Mouse (Mus musculus): Measurements from ENCODE around the gene Cd68. TPM values are rescaled to one million over a fixed set of nuclear protein-coding genes. Genes with fewer than 3 reads are reported as not detected.
"Not testable (repeated sequence)": the region's sequence is repeated elsewhere in the genome, so short reads cannot be mapped to it uniquely, and the experiment has no call there.

Cd68 gene
- total RNA-seq (2021) = 10 to 100 TPM in 1 of 2 experiments, 1 to 10 TPM in 1; 8.4 to 11.5 TPM
- long read RNA-seq, transcript Cd68-201 (6 exons, 1,230 nt) = major isoform, 15 of 18 reads
- long read RNA-seq, partial matches to known transcripts = 0 of 18 reads
- long read RNA-seq, other reads (novel, unspliced or antisense) = 2 of 18 reads

- peak; percentile 60 for DNase-seq (ENCODE audit: low spot score in 2 of 2)
Observed at GRCm38 (mm10) chr11:69665961-69666664, at the start of gene Cd68. TSS of gene Cd68 (minus strand) at chr11:69666153.

DNA sequence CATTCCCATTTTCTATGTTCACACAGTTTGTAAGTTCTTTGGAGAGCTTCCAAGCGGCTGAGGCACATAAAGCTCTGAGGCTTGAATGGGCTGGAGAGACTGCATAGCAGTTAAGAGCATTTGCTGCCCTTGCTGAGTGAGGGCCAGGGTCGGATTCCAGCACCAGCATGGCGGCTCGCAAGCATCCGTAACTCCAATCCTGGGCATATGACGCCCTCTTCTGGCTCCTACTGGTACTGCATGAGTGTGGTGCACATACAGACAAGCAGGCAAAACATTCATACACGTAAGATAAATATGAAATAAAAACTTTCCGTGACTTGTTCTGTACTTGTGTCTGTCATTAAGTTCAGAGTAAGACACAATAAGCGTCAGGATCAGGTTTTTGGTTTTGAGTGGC lies 49.5 kb upstream of the Cd68 start:
- peak; percentile 38 to 47 for DNase-seq (ENCODE audit: low spot score in 2 of 2)

- no peak for DNase-seq (ENCODE audit: low spot score in 2 of 2)
Observed at GRCm38 (mm10) chr11:69714636-69715329, 48.8 kb upstream of the Cd68 start.

DNA sequence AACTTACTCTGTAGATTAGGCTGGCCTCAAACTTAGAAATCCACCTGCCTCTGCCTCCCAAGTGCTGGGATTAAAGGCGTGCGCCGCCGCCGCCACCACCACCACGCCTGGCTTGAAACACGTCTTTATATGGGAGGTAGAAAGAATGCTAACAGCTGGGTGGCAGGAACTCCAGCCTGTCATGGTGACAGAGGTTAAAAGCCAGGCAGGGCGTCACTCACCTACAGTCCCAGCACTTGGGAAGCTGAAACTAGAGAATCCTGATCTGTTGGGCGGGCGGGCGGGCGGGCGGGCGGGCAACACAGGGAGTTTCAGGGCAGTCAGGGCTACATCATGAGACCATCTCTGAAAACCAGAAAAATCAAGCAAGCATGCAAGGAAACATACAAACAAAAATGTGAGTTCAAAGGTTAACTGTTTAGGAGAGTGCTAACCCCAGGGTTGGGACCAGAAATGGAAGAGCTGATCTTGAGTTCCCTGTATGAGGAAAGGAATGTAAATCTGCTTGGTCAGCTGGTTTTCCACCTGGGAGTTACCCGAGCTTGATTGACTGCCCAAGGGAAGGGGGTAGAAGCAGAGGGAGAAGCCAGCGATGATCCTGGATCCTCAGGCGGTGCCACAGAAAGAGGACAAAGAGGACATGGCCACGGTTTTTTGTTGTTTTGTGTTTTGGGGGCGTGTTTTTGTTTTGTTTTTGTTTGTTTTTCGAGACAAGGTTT lies 47.2 kb upstream of the Cd68 start:
- DNase-seq (ENCODE audit: low spot score in 2 of 2) = no peak

DNA sequence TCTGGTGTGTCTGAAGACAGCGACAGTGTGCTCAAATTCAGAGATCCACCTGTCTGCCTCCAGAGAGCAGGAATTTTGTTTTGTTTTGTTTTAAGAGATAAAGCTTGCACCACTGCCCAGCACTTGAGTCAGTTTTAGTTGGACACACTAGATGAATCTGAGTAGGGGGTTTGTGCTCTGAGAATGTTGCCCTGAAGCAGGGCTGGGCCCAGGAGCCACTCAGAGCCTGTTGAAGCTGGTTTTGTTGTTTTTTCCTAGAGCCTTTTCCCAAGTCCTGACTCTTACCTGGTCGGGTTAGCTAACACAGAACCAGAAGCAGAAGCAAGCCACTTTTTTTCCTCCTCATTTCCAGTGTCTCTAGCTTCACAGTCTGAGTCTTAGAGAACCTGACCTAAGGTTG lies 45.1 kb upstream of the Cd68 start:
- DNase-seq (ENCODE audit: low spot score in 2 of 2) = no peak

DNA sequence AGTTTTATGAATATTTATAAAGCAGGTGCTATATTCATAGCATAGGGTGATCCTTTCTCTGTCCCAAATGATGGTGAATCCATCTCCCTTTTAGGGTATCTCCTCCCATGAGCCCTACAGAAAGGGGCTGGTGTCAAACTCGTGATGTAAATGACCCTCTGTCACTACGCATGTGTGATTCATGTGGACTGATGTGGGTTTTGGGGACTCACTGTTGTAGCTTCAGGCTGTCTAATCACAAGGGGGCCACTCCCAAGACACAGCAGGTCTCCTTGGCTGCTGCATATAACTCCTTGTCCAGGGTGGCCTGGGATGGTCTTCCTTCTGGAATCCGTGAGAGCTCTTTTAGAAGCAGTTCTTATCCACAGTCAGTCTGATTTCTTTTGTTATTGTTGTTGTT lies 44.5 kb upstream of the Cd68 start:
- DNase-seq (ENCODE audit: low spot score in 2 of 2) = no peak

- peak in 1 of 2 experiments; percentile 21 for DNase-seq (ENCODE audit: low spot score in 2 of 2)
Observed at GRCm38 (mm10) chr11:69709554-69710446, 43.8 kb upstream of the Cd68 start.

- DNase-seq (ENCODE audit: low spot score in 2 of 2) = no peak
Observed at GRCm38 (mm10) chr11:69708614-69709265, 42.8 kb upstream of the Cd68 start.

DNA sequence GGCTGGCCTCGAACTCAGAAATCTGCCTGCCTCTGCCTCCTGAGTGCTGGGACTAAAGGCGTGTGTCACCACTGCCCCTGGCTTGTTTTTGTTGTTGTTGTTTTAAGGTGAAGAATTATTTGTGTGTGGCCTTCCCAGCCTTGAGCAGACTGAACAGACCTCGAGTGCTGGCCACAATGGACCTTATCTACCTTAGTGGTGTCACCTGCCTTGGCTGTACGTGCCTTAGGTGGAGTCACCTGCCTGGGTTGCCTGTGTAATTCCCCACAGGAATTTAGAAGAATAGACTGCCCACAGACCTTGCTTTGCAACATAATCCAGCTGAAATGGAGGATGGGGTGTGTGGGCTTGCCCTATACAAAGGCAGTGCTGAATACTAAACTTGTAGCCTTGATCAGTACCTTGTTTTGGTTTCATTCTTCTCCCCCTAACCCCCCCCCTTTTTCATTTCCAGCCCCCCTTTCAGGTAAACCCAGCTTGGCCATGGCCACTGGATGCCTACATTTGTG lies 42.0 kb upstream of the Cd68 start:
- no peak for DNase-seq (ENCODE audit: low spot score in 2 of 2)

- no peak for DNase-seq (ENCODE audit: low spot score in 2 of 2)
Observed at GRCm38 (mm10) chr11:69707480-69707847, 41.5 kb upstream of the Cd68 start.

DNA sequence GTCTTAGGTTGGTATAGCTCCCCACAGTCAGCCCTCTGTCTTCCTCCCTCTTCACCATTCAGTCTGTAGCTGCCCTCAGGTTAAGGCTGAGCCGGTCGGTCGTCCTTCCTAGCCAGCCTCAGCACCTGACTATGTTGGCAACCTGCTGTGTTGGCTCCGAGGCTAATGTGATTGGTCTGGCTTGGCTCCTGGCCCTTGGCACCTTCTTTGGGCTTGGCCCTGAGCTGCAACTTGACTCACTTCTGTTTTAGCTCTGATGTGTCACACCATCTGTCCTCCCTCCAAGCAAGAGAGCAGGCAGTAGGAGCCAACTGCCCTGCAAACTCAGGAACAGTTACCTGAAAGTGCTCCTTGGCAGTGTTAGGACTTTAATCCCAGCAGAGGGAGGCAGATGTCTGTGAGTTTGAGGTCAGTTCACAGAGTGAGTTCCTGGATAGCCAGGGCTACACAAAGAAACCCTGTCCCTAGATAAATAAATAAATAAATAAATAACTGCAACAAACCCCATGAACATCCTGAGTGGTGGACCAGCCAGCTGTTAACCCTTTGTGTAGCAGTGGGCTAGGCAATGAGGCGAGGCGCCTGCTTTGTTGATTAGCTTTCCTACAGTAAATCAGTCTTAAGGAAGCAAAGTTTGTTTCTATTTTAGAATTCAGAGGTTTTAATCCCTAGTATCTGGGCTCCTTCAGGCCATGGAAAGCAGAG lies 41.0 kb upstream of the Cd68 start:
- peak; percentile 51 to 62 for DNase-seq (ENCODE audit: low spot score in 2 of 2)

DNA sequence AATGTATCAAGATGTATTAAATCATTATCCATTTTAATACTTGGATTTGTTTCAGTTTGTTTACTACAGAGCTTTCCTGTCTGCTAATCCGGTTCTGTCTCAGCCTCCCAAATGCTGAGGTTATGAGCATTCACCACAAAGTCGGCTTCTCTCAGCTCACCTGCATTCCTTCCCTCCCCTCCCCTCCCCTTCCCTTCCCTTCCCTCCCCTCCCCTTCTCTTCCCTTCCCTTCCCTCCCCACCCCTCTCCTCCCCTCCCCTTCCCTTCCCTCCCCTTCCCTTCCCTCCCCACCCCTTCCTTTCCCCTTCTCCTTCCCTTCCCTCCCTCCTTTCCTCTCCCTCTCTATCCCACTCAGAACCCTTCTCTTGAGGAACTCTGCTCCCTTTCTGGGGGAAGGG lies 38.7 kb upstream of the Cd68 start:
- DNase-seq (ENCODE audit: low spot score in 2 of 2) = no peak

GRCm38 (mm10) chr11:69703814-69704612 lies 38.1 kb upstream of the Cd68 start:
- DNase-seq (ENCODE audit: low spot score in 2 of 2) = no peak

DNA sequence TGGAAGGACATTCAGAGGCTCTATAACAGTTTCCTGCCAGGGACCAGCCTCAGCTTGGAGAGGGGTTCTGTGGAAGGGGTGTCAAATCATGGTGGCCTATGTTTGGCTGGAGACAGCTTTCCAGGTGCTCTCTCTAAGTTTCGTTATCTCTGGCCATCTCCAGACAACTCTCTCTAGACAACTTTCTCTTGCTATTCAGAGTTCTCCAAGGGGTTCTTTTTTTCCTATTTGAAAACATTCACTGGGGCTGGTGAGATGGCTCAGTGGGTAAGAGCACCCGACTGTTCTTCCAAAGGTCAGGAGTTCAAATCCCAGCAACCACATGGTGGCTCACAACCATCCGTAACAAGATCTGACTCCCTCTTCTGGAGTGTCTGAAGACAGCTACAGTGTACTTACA lies 37.4 kb upstream of the Cd68 start:
- not testable (repeated sequence) for DNase-seq (ENCODE audit: low spot score in 2 of 2)

GRCm38 (mm10) chr11:69702886-69703285 lies 36.9 kb upstream of the Cd68 start:
- DNase-seq (ENCODE audit: low spot score in 2 of 2) = not testable (repeated sequence)

- DNase-seq (ENCODE audit: low spot score in 2 of 2) = no peak
Observed at GRCm38 (mm10) chr11:69699595-69699994, 33.6 kb upstream of the Cd68 start.

DNA sequence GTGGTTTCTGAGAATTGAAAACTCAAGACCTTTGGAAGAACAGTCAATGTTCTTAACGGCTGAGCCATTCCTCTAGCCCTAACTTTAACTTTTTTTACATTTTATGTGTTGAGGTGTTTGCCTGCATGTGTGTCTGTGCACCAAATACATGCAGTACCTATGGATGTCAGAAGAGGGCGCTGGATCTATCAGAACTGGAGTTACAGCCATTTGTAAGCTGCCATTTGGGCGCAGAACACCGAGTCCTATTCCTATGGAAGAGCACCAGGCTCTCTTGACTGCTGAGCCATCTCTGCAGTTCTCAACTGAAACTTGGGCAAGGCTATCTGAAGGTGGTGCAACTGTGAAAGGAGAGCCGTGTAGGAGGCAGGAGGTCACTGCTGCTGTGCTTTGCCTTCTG lies 32.6 kb upstream of the Cd68 start:
- no peak for DNase-seq (ENCODE audit: low spot score in 2 of 2)

- no peak for DNase-seq (ENCODE audit: low spot score in 2 of 2)
Observed at GRCm38 (mm10) chr11:69697396-69697795, 31.4 kb upstream of the Cd68 start.

Data from layer of hippocampus, postnatal 10 days (tissue).